Mouse (Mus musculus) heart, embryonic 14.5 days (tissue): ENCODE results near the gene Erf. TPM values are rescaled to one million over a fixed set of nuclear protein-coding genes. Genes with fewer than 3 reads are reported as not detected.
A peak's percentile ranks its signal among the peaks of the same experiment; 100 is the strongest.

ENCODE experiments used
- ATAC-seq: fragments of 200-750 bp; cut with Nextera tagmentation; 2 replicates; pipeline ENCODE4 v1.8.0; 2017; ENCODE audit warnings: low read depth, moderate TSS enrichment; ENCODE audit not compliant: insufficient number of reproducible peaks, insufficient read depth, low FRiP score
- H3K27ac ChIP-seq, 2 experiments: fragments of 200-500 bp in 1 of 2; fragments of 300-500 bp in 1 of 2; sonication (generic) in 1 of 2; replicated peaks in 1 of 2; 2 replicates each; pipeline ENCODE4 v1.5.1; 2012 to 2014; ENCODE audit warnings: low read depth in 2 of 2, low read length in 2 of 2, control low read depth in 1 of 2, mild to moderate bottlenecking in 1 of 2, mixed read lengths in 1 of 2; ENCODE audit not compliant: control insufficient read depth in 1 of 2, insufficient read depth in 1 of 2
- H3K27me3 ChIP-seq: fragments of 300-500 bp; sonication (generic); 2 replicates; pipeline ENCODE4 v1.6.1; 2014; ENCODE audit warnings: mild to moderate bottlenecking, low read length, control low read depth; ENCODE audit not compliant: control insufficient read depth, insufficient read depth
- H3K36me3 ChIP-seq: fragments of 300-500 bp; sonication (generic); 2 replicates; pipeline ENCODE4 v1.6.1; 2014; ENCODE audit warnings: mild to moderate bottlenecking, control low read depth, low read length, mixed read lengths; ENCODE audit not compliant: control insufficient read depth, insufficient read depth
- H3K4me1 ChIP-seq, 2 experiments: fragments of 200-500 bp in 1 of 2; fragments of 300-500 bp in 1 of 2; sonication (generic) in 1 of 2; 2 replicates each; pipeline ENCODE4 v1.6.1; 2012 to 2014; ENCODE audit warnings: low read length in 2 of 2, control low read depth in 1 of 2, mixed read lengths in 1 of 2; ENCODE audit not compliant: control insufficient read depth in 2 of 2, insufficient read depth in 2 of 2
- H3K4me2 ChIP-seq: fragments of 300-500 bp; sonication (generic); 2 replicates; pipeline ENCODE4 v1.6.1; 2014; ENCODE audit warnings: mild to moderate bottlenecking, low read length
- H3K4me3 ChIP-seq, 2 experiments: fragments of 200-500 bp in 1 of 2; fragments of 300-500 bp in 1 of 2; sonication (generic) in 1 of 2; 2 replicates each; pipeline ENCODE4 v1.5.1; 2012 to 2014; ENCODE audit warnings: low read length in 2 of 2, mild to moderate bottlenecking in 2 of 2, control low read depth in 1 of 2, low read depth in 1 of 2, moderate library complexity in 1 of 2; ENCODE audit not compliant: control insufficient read depth in 1 of 2, insufficient read depth in 1 of 2
- H3K9ac ChIP-seq: fragments of 300-500 bp; sonication (generic); 2 replicates; pipeline ENCODE4 v1.6.1; 2014; ENCODE audit warnings: mild to moderate bottlenecking, low read length
- H3K9me3 ChIP-seq: fragments of 300-500 bp; sonication (generic); 2 replicates; pipeline ENCODE4 v1.6.1; 2016; ENCODE audit warnings: low read length, control low read depth; ENCODE audit not compliant: control insufficient read depth
- WGBS: fragments of 180-500 bp; shearing (Covaris S2); extraction: QIAGEN DNeasy Blood & Tissue Kit; methylation state at CpG from one replicate; pipeline ENCODE4 v1.1.7; 2014; 5-methylcytosine and 5-hydroxymethylcytosine counted together
- polyA plus RNA-seq: library from polyadenylated mRNA; unstranded; fragments of >200 nt; fragmentation: Nextera tagmentation; extraction: Ambion mirVana; gene quantifications from 2 replicates; pipeline ENCODE4 v1.2.1, GENCODE M21; 2014

The Erf gene
- polyA plus RNA-seq, 1 experiment from 2014 or later = 17.4 TPM

GRCm38 (mm10) chr7:25273259-25274241 lies 23.0 kb upstream of the Erf start:
- H3K9me3 ChIP-seq = no peaks in the 10 kb centered on the region
- no peaks in the 10 kb centered on the region for H3K27me3 ChIP-seq
- H3K36me3 ChIP-seq = peaks cover 40% of the 10 kb centered on the region
- H3K4me3 ChIP-seq = no peak overlapping the region
- no peak overlapping the region for H3K27ac ChIP-seq
- no peak overlapping the region for H3K4me2 ChIP-seq
- peaks cover 33 to 55% of the 10 kb centered on the region in 2 experiments for H3K4me1 ChIP-seq
- WGBS = 82% methylated on average over 22 of the region's 22 CpGs
- H3K9ac ChIP-seq = peak overlapping the region; percentile 48
- no peak for ATAC-seq

GRCm38 (mm10) chr7:25272445-25273258 lies 22.1 kb upstream of the Erf start:
- peaks cover 32 to 52% of the 10 kb centered on the region in 2 experiments for H3K4me1 ChIP-seq
- H3K27ac ChIP-seq = no peak overlapping the region
- no peak overlapping the region for H3K4me2 ChIP-seq
- H3K9me3 ChIP-seq = no peaks in the 10 kb centered on the region
- H3K27me3 ChIP-seq = no peaks in the 10 kb centered on the region
- 78% methylated on average over 36 of the region's 38 CpGs for WGBS
- H3K9ac ChIP-seq = no peak overlapping the region
- H3K4me3 ChIP-seq = no peak overlapping the region
- peaks cover 40% of the 10 kb centered on the region for H3K36me3 ChIP-seq
- no peak for ATAC-seq

GRCm38 (mm10) chr7:25271651-25272444 lies 21.3 kb upstream of the Erf start:
- Histone ChIP-seq H3K4me2 (no peak overlapping the region), H3K27me3 (no peaks in the 10 kb centered on the region), H3K4me1 (peaks cover 31 to 49% of the 10 kb centered on the region in 2 experiments), H3K27ac (no peak overlapping the region), H3K36me3 (peaks cover 40% of the 10 kb centered on the region), H3K9me3 (no peaks in the 10 kb centered on the region), H3K9ac (no peak overlapping the region), H3K4me3 (no peak overlapping the region)
- ATAC-seq = no peak
- WGBS = 79% methylated on average over 30 of the region's 30 CpGs

GRCm38 (mm10) chr7:25270652-25271633 lies 20.4 kb upstream of the Erf start:
- Histone ChIP-seq H3K4me2 (no peak overlapping the region), H3K9me3 (no peaks in the 10 kb centered on the region), H3K9ac (no peak overlapping the region), H3K36me3 (peaks cover 40% of the 10 kb centered on the region), H3K27me3 (no peaks in the 10 kb centered on the region), H3K4me3 (no peak overlapping the region), H3K27ac (no peak overlapping the region), H3K4me1 (peaks cover 27 to 46% of the 10 kb centered on the region in 2 experiments)
- 86% methylated on average over 35 of the region's 35 CpGs for WGBS
- ATAC-seq = no peak

- Histone ChIP-seq H3K27me3 (no peaks in the 10 kb centered on the region), H3K4me3 (peak overlapping the region in 1 of 2 experiments; percentile 86; a peak in 1 of 4 replicates), H3K9me3 (no peaks in the 10 kb centered on the region), H3K27ac (peak overlapping the region in 1 of 2 experiments; percentile 85; a peak in 2 of 4 replicates), H3K9ac (peak overlapping the region; percentile 93), H3K4me2 (peak overlapping the region; percentile 88), H3K4me1 (peaks cover 18 to 33% of the 10 kb centered on the region in 2 experiments), H3K36me3 (peaks cover 38% of the 10 kb centered on the region)
- 76% methylated on average over 8 of the region's 8 CpGs for WGBS
- ATAC-seq = no peak
Observed at GRCm38 (mm10) chr7:25269545-25270271, 19.1 kb upstream of the Erf start.

DNA sequence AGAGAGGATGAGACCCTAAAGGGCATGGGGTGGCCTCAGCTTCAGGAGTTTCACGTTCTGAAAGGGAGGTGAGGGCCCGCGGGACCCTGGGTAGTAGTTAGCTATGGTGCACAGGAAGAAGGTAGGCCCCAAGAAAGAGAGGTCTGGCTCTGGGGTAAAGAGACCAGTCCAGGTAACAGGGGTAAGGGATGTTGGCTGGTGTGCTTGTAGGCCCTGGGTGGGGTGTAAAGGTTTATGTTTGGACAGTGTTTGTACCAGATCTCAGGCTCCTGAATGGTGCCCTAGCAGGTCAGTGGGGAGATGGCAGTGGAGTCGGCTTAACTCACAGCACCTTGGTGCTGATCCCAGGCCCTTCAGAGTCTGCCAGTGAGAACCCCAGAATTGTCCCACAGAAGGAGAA lies 18.5 kb upstream of the Erf start:
- WGBS = 44% methylated on average over 4 of the region's 4 CpGs

More for the DNA sequence above, 18.5 kb upstream of the Erf start:
- H3K4me1 ChIP-seq = peaks cover 15 to 29% of the 10 kb centered on the region in 2 experiments
- no peaks in the 10 kb centered on the region for H3K9me3 ChIP-seq
- H3K9ac ChIP-seq = peak overlapping the region; percentile 93
- peak overlapping the region; percentile 35 to 85 for H3K27ac ChIP-seq
- no peaks in the 10 kb centered on the region for H3K27me3 ChIP-seq
- no peak for ATAC-seq
- H3K36me3 ChIP-seq = peaks cover 31% of the 10 kb centered on the region
- peak overlapping the region; percentile 88 for H3K4me2 ChIP-seq
- peak overlapping the region; percentile 67 to 86 for H3K4me3 ChIP-seq
